Mouse (Mus musculus) embryonic facial prominence, embryonic 12.5 days (tissue): Measurements from ENCODE around the gene Dennd1a. TPM values are rescaled to one million over a fixed set of nuclear protein-coding genes. Genes with fewer than 3 reads are reported as not detected.

Source experiments
- ATAC-seq: fragments of 200-750 bp; cut with Nextera tagmentation; 2 replicates; pipeline ENCODE4 v1.8.0; 2017; ENCODE audit not compliant: insufficient number of reproducible peaks, insufficient read depth, low FRiP score, low TSS enrichment
- H3K27ac ChIP-seq: fragments of 300-500 bp; sonication (generic); 2 replicates; pipeline ENCODE4 v1.5.1; 2016; ENCODE audit warnings: mild to moderate bottlenecking
- H3K27me3 ChIP-seq: fragments of 300-500 bp; sonication (generic); 2 replicates; pipeline ENCODE4 v1.6.1; 2016; ENCODE audit warnings: mild to moderate bottlenecking, moderate library complexity
- H3K36me3 ChIP-seq: fragments of 300-500 bp; sonication (generic); 2 replicates; pipeline ENCODE4 v1.6.1; 2016; ENCODE audit warnings: mild to moderate bottlenecking
- H3K4me1 ChIP-seq: fragments of 300-500 bp; sonication (generic); 2 replicates; pipeline ENCODE4 v1.6.1; 2016
- H3K4me2 ChIP-seq: fragments of 300-500 bp; sonication (generic); replicated peaks from 2 replicates; pipeline ENCODE4 v1.6.1; 2016; ENCODE audit warnings: mild to moderate bottlenecking, moderate library complexity
- H3K4me3 ChIP-seq: fragments of 300-500 bp; sonication (generic); 2 replicates; pipeline ENCODE4 v1.5.1; 2016; ENCODE audit warnings: mild to moderate bottlenecking
- H3K9ac ChIP-seq: fragments of 300-500 bp; sonication (generic); 2 replicates; pipeline ENCODE4 v1.6.1; 2016; ENCODE audit warnings: mild to moderate bottlenecking, moderate library complexity
- H3K9me3 ChIP-seq: fragments of 300-500 bp; sonication (generic); 2 replicates; pipeline ENCODE4 v1.6.1; 2016; ENCODE audit warnings: mild to moderate bottlenecking, moderate library complexity
- WGBS: fragments of 180-500 bp; shearing (Covaris S2); methylation state at CpG from one replicate; pipeline ENCODE4 v1.1.7; 2016; 5-methylcytosine and 5-hydroxymethylcytosine counted together
- polyA plus RNA-seq: library from polyadenylated mRNA; unstranded; fragments of >200 nt; fragmentation: Nextera tagmentation; extraction: Ambion mirVana; gene quantifications from 2 replicates; pipeline ENCODE4 v1.2.1, GENCODE M21; 2016

Gene Dennd1a
- polyA plus RNA-seq, 1 experiment from 2014 or later: 21.4 TPM

DNA sequence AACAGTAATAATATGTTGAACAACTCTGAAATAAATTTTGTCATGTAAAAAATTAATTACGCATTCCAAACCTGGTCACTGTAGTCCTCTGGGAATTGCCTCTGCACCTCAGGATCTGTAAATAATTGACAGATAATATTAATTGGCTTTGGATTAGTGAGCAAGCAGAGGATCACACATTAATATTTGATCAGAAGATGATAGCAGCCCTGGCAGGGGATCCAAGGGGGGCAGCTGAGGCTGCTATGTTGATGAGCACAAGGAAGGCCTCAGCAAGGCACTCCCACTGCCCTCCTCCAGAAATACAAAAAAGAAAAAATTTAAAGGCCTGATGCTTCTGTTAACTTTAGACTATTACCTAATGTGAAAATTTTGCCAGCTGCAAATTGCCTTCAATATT lies 127.5 kb downstream of the Dennd1a start:
- Histone ChIP-seq H3K27me3 (no peaks in the 10 kb centered on the region), H3K9me3 (no peaks in the 10 kb centered on the region), H3K9ac (no peak overlapping the region), H3K27ac (no peak overlapping the region), H3K36me3 (no peaks in the 10 kb centered on the region), H3K4me2 (no peak overlapping the region), H3K4me3 (no peak overlapping the region), H3K4me1 (no peaks in the 10 kb centered on the region)
- 94% methylated on average over 1 of the region's 1 CpGs for WGBS
- no peak for ATAC-seq

DNA sequence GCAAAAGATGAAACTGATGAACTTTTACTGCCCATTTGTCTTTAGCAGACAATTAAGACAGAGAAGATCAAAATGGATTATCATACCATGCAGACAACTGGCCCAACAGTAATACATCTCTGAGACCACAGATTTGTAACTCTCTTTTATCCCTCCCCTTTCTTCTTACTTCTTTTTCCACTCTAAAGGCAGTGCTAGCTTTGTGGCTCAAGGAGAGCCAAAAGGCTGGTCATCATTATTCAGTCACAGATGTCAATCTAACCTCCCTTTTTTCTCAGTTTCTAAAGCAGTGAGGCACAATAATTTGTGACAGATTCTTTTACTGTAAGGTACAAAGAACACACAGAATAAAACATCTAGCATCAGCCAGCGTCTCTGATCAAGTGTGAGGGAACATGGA lies 130.2 kb downstream of the Dennd1a start:
- H3K27ac ChIP-seq: no peak overlapping the region
- ATAC-seq: no peak
- no peaks in the 10 kb centered on the region for H3K4me1 ChIP-seq
- no peak overlapping the region for H3K4me3 ChIP-seq
- no peaks in the 10 kb centered on the region for H3K27me3 ChIP-seq
- WGBS: 69% methylated on average over 1 of the region's 1 CpGs
- no peak overlapping the region for H3K4me2 ChIP-seq
- H3K9ac ChIP-seq: no peak overlapping the region
- no peaks in the 10 kb centered on the region for H3K9me3 ChIP-seq
- no peaks in the 10 kb centered on the region for H3K36me3 ChIP-seq

- Histone ChIP-seq H3K9ac (no peak overlapping the region), H3K27ac (no peak overlapping the region), H3K36me3 (no peaks in the 10 kb centered on the region), H3K9me3 (no peaks in the 10 kb centered on the region), H3K4me2 (no peak overlapping the region), H3K4me3 (no peak overlapping the region), H3K27me3 (no peaks in the 10 kb centered on the region), H3K4me1 (no peaks in the 10 kb centered on the region)
- 58% methylated on average over 2 of the region's 2 CpGs for WGBS
- ATAC-seq: no peak
Measured at GRCm38 (mm10) chr2:38156001-38156400, 131.2 kb downstream of the Dennd1a start.

- H3K27ac ChIP-seq: no peak overlapping the region
- H3K9ac ChIP-seq: no peak overlapping the region
- H3K9me3 ChIP-seq: no peaks in the 10 kb centered on the region
- no peak overlapping the region for H3K4me2 ChIP-seq
- no peak overlapping the region for H3K4me3 ChIP-seq
- H3K36me3 ChIP-seq: no peaks in the 10 kb centered on the region
- H3K4me1 ChIP-seq: peaks cover 10% of the 10 kb centered on the region; the same call in 1 of the 2 replicates
- ATAC-seq: no peak
- no peaks in the 10 kb centered on the region for H3K27me3 ChIP-seq
Measured at GRCm38 (mm10) chr2:38144831-38145230, 142.4 kb downstream of the Dennd1a start.

GRCm38 (mm10) chr2:38144067-38144779 lies 143.0 kb downstream of the Dennd1a start:
- H3K4me2 ChIP-seq: no peak overlapping the region
- ATAC-seq: no peak
- H3K9me3 ChIP-seq: no peaks in the 10 kb centered on the region
- H3K4me3 ChIP-seq: no peak overlapping the region
- peaks cover 10% of the 10 kb centered on the region; the same call in 1 of the 2 replicates for H3K4me1 ChIP-seq
- no peaks in the 10 kb centered on the region for H3K27me3 ChIP-seq
- no peak overlapping the region for H3K9ac ChIP-seq
- WGBS: 42% methylated on average over 8 of the region's 8 CpGs
- H3K36me3 ChIP-seq: no peaks in the 10 kb centered on the region
- H3K27ac ChIP-seq: no peak overlapping the region

GRCm38 (mm10) chr2:38142905-38143304 lies 144.3 kb downstream of the Dennd1a start:
- Histone ChIP-seq H3K4me2 (no peak overlapping the region), H3K9me3 (no peaks in the 10 kb centered on the region), H3K27ac (no peak overlapping the region), H3K4me3 (no peak overlapping the region), H3K36me3 (no peaks in the 10 kb centered on the region), H3K4me1 (peaks cover 10% of the 10 kb centered on the region; the same call in 1 of the 2 replicates), H3K9ac (no peak overlapping the region), H3K27me3 (no peaks in the 10 kb centered on the region)
- no peak for ATAC-seq
- 46% methylated on average over 5 of the region's 5 CpGs for WGBS

DNA sequence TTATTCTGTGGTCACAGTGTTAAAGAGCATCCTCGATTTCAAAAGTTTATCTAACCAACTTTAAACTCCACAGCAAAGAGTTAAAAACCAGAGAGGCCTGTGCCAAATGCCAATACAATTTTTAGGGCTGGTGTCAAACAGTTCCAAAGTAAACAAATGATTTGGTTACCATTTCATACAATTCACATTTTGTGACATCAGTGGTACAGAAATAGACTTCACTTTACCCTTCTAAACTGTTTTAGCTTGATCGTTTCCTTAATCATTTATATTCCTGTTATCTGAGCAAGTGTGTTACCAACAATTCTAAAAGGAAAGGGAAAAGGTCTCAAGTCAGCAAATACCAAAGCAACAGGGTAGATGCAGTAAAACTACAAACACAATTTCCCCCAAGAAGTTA lies 145.0 kb downstream of the Dennd1a start:
- Histone ChIP-seq H3K27ac (no peak overlapping the region), H3K4me3 (no peak overlapping the region), H3K9ac (no peak overlapping the region), H3K9me3 (no peaks in the 10 kb centered on the region), H3K27me3 (no peaks in the 10 kb centered on the region), H3K36me3 (no peaks in the 10 kb centered on the region), H3K4me1 (peaks cover 10% of the 10 kb centered on the region; the same call in 1 of the 2 replicates), H3K4me2 (no peak overlapping the region)
- WGBS: 51% methylated on average over 2 of the region's 2 CpGs
- no peak for ATAC-seq

- no peaks in the 10 kb centered on the region for H3K36me3 ChIP-seq
- H3K27me3 ChIP-seq: no peaks in the 10 kb centered on the region
- H3K9ac ChIP-seq: no peak overlapping the region
- H3K4me2 ChIP-seq: no peak overlapping the region
- 54% methylated on average over 3 of the region's 3 CpGs for WGBS
- no peaks in the 10 kb centered on the region for H3K9me3 ChIP-seq
- no peak overlapping the region for H3K4me3 ChIP-seq
- peaks cover 6% of the 10 kb centered on the region; the same call in 1 of the 2 replicates for H3K4me1 ChIP-seq
- ATAC-seq: no peak
- no peak overlapping the region for H3K27ac ChIP-seq
Measured at GRCm38 (mm10) chr2:38139536-38139935, 147.7 kb downstream of the Dennd1a start.

DNA sequence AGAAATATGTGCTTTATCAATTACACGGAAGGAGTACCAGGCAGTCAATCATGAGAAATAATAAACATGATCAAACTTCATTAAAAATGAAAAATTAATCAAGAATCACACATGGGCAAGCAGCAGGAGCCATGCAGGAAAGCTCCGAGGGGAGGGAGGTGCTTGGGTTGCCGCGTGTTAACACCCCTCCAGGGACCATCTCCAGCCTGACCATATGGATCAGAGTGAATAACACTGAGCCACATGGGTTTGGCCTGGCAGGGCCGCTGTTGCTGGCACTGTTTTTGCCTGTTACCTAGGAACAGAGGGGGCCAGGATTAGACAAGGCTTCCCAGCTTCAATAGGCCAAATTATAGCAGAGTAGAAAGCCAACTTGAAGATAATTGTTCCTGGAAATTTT lies 150.1 kb downstream of the Dennd1a start:
- Histone ChIP-seq H3K4me2 (no peak overlapping the region), H3K36me3 (no peaks in the 10 kb centered on the region), H3K4me3 (no peak overlapping the region), H3K27ac (no peak overlapping the region), H3K9me3 (no peaks in the 10 kb centered on the region), H3K27me3 (no peaks in the 10 kb centered on the region), H3K4me1 (no peaks in the 10 kb centered on the region), H3K9ac (no peak overlapping the region)
- WGBS: 48% methylated on average over 5 of the region's 5 CpGs
- no peak for ATAC-seq

DNA sequence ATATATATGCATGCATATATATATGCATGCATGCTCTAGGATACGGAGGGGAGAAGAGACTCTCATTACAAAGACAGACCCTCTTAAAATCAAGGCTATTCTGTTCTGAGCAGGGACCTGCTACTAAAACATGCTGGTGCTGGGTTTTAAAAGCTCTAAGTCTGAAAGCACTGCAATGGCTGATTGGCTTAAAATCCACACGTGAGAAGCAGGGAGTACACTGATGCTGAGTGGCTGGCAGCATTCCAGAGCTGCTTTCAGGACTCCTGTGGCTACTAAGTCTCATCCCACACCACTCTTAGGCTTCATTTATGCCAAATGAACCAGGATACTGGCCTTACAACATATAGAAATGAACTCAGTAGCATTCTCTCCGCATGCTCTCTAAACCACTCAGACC lies 151.8 kb downstream of the Dennd1a start:
- Histone ChIP-seq H3K27me3 (no peaks in the 10 kb centered on the region), H3K9ac (no peak overlapping the region), H3K9me3 (no peaks in the 10 kb centered on the region), H3K36me3 (no peaks in the 10 kb centered on the region), H3K4me3 (no peak overlapping the region), H3K4me2 (no peak overlapping the region), H3K27ac (no peak overlapping the region), H3K4me1 (no peaks in the 10 kb centered on the region)
- ATAC-seq: no peak
- 63% methylated on average over 3 of the region's 3 CpGs for WGBS

DNA sequence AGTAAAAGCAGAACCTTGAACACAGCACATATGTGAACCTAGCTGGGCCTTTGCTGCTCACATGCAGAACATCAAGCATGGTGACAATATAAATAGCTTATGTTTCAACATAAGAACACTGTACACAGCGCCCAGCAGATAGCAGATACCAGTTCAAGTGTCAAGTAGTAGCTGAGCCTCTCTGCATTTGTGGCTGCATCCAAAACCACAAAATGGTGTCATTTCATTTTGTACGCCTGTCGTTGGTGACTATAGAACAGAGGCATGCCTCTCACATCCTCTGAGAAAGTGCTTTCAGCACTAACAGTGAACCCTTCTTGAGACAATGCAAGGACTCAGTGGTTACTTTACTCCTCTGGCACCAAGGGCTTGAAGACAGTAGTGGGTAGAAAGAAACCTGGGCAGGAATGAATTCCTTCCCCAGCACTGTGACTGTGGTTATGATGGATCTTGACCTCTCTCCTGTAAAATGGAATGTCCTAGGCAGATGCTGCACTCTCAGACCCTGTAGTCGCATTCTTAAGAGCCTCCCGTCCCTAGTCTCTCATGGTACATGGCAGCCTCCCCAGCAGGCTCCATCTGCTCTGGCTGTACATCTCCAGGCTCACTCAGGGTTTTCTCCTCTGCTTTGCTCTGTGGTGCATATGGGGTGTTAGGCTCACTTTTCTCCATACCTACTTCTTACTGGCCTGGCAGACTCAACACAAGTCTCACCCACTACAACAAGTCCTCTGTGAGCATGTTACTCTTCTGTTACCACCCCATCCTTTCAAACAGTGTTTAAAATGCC lies 154.0 kb downstream of the Dennd1a start:
- WGBS: 88% methylated on average over 5 of the region's 5 CpGs
- H3K4me3 ChIP-seq: no peak overlapping the region
- H3K4me1 ChIP-seq: no peaks in the 10 kb centered on the region
- no peak for ATAC-seq
- no peaks in the 10 kb centered on the region for H3K9me3 ChIP-seq
- H3K27me3 ChIP-seq: no peaks in the 10 kb centered on the region
- H3K9ac ChIP-seq: no peak overlapping the region
- no peak overlapping the region for H3K4me2 ChIP-seq
- no peak overlapping the region for H3K27ac ChIP-seq
- H3K36me3 ChIP-seq: no peaks in the 10 kb centered on the region

- Histone ChIP-seq H3K27ac (no peak overlapping the region), H3K27me3 (no peaks in the 10 kb centered on the region), H3K36me3 (no peaks in the 10 kb centered on the region), H3K4me3 (no peak overlapping the region), H3K4me1 (no peaks in the 10 kb centered on the region), H3K4me2 (no peak overlapping the region), H3K9me3 (no peaks in the 10 kb centered on the region), H3K9ac (no peak overlapping the region)
- 89% methylated on average over 1 of the region's 1 CpGs for WGBS
- no peak for ATAC-seq
Measured at GRCm38 (mm10) chr2:38132233-38132822, 154.9 kb downstream of the Dennd1a start.
